Mouse (Mus musculus) lung, postnatal 0 days (tissue): ENCODE results near the gene Enox1. TPM values are rescaled to one million over a fixed set of nuclear protein-coding genes. Genes with fewer than 3 reads are reported as not detected.
A peak's percentile ranks its signal among the peaks of the same experiment; 100 is the strongest.

Experiments used
- ATAC-seq: fragments of 200-750 bp; cut with Nextera tagmentation; 2 replicates; pipeline ENCODE4 v1.8.0; 2017; ENCODE audit warnings: moderate library complexity
- DNase-seq: peaks from one replicate; pipeline ENCODE4 v3.0.0-alpha.2; 2016; ENCODE audit warnings: low spot score
- H3K27ac ChIP-seq: fragments of 300-500 bp; sonication (generic); 2 replicates; pipeline ENCODE4 v1.5.1; 2014; ENCODE audit warnings: antibody characterized with exemption, mild to moderate bottlenecking, low read length, mixed read lengths
- H3K27me3 ChIP-seq: fragments of 300-500 bp; sonication (generic); replicated peaks from 2 replicates; pipeline ENCODE4 v1.6.1; 2014; ENCODE audit warnings: low read length, mixed read lengths; ENCODE audit not compliant: insufficient read depth
- H3K36me3 ChIP-seq: fragments of 300-500 bp; sonication (generic); 2 replicates; pipeline ENCODE4 v1.6.1; 2014; ENCODE audit warnings: low read length, mixed read lengths; ENCODE audit not compliant: insufficient read depth
- H3K4me1 ChIP-seq: fragments of 300-500 bp; sonication (generic); 2 replicates; pipeline ENCODE4 v1.6.1; 2014; ENCODE audit warnings: antibody characterized with exemption, low read depth, low read length, mixed read lengths; ENCODE audit not compliant: insufficient read depth
- H3K4me2 ChIP-seq: fragments of 300-500 bp; sonication (generic); replicated peaks from 2 replicates; pipeline ENCODE4 v1.6.1; 2014; ENCODE audit warnings: low read depth, mild to moderate bottlenecking, low read length, moderate library complexity, mixed read lengths
- H3K4me3 ChIP-seq: fragments of 300-500 bp; sonication (generic); 2 replicates; pipeline ENCODE4 v1.5.1; 2014; ENCODE audit warnings: low read depth, low read length
- H3K9ac ChIP-seq: fragments of 300-500 bp; sonication (generic); replicated peaks from 2 replicates; pipeline ENCODE4 v1.6.1; 2014; ENCODE audit warnings: low read depth, mild to moderate bottlenecking
- H3K9me3 ChIP-seq: fragments of 300-500 bp; sonication (generic); 2 replicates; pipeline ENCODE4 v1.6.1; 2016; ENCODE audit warnings: low read length, mixed read lengths
- CTCF ChIP-seq: IDR thresholded peaks from 2 replicates; pipeline ENCODE4 v1.5.1; 2016; ENCODE audit warnings: antibody characterized with exemption, mild to moderate bottlenecking
- EP300 ChIP-seq: IDR thresholded peaks from 2 replicates; pipeline ENCODE4 v1.6.1; 2016; ENCODE audit warnings: antibody characterized with exemption, mild to moderate bottlenecking, control low read depth
- WGBS: fragments of 180-500 bp; shearing (Covaris S2); extraction: QIAGEN DNeasy Blood & Tissue Kit; methylation state at CpG from one replicate; pipeline ENCODE4 v1.1.7; 2014; 5-methylcytosine and 5-hydroxymethylcytosine counted together
- polyA plus RNA-seq: library from polyadenylated mRNA; unstranded; fragments of >200 nt; fragmentation: Nextera tagmentation; extraction: Ambion mirVana; gene quantifications from 2 replicates; pipeline ENCODE4 v1.2.1, GENCODE M21; 2015

Enox1 gene
- polyA plus RNA-seq, 1 experiment from 2014 or later: 1.5 TPM

DNA sequence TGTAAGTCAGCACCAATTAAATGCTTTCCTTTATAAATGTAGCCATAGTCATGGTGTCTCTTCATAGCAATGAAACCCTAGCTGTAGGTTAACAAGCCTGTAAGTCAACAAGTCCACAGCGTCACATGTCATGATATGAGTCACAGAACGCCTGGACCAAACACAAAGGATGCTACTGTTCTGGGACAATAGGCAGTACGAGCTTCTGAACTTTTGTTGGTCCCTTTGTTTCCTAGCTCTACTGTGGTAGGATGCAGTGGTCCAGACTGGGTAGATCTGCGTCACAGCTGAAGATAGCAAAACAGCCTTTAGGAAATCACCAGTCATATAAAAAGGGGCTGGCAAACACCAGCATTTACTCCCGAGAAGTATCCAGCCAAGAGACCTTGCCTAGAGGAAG is 135.2 kb downstream of the Enox1 start:
- Histone ChIP-seq H3K4me1 (no peaks in the 10 kb centered on the region), H3K4me3 (no peak overlapping the region), H3K9me3 (no peaks in the 10 kb centered on the region), H3K4me2 (no peak overlapping the region), H3K27ac (no peak overlapping the region), H3K27me3 (no peaks in the 10 kb centered on the region), H3K36me3 (no peaks in the 10 kb centered on the region), H3K9ac (no peak overlapping the region)
- 89% methylated on average over 5 of the region's 5 CpGs for WGBS
- no peak for TF ChIP-seq CTCF
- TF ChIP-seq EP300: no peak
- no peak for ATAC-seq
- no peak for DNase-seq

GRCm38 (mm10) chr14:77297039-77297438 is 140.5 kb downstream of the Enox1 start:
- Histone ChIP-seq H3K4me1 (no peaks in the 10 kb centered on the region), H3K27ac (no peak overlapping the region), H3K4me3 (no peak overlapping the region), H3K9me3 (no peaks in the 10 kb centered on the region), H3K4me2 (no peak overlapping the region), H3K36me3 (no peaks in the 10 kb centered on the region), H3K27me3 (no peaks in the 10 kb centered on the region), H3K9ac (no peak overlapping the region)
- 69% methylated on average over 4 of the region's 4 CpGs for WGBS
- no peak for DNase-seq
- TF ChIP-seq EP300: no peak
- no peak; the same call in 1 of the 2 replicates for TF ChIP-seq CTCF
- ATAC-seq: no peak

GRCm38 (mm10) chr14:77298327-77298726 is 141.8 kb downstream of the Enox1 start:
- DNase-seq: no peak
- Histone ChIP-seq H3K27ac (no peak overlapping the region), H3K4me2 (no peak overlapping the region), H3K9ac (no peak overlapping the region), H3K4me3 (no peak overlapping the region), H3K9me3 (no peaks in the 10 kb centered on the region), H3K27me3 (no peaks in the 10 kb centered on the region), H3K4me1 (no peaks in the 10 kb centered on the region), H3K36me3 (no peaks in the 10 kb centered on the region)
- 91% methylated on average over 3 of the region's 3 CpGs for WGBS
- TF ChIP-seq CTCF (no peak), EP300 (no peak)
- no peak for ATAC-seq

- Histone ChIP-seq H3K4me2 (no peak overlapping the region), H3K4me3 (no peak overlapping the region), H3K9me3 (no peaks in the 10 kb centered on the region), H3K27me3 (no peaks in the 10 kb centered on the region), H3K4me1 (no peaks in the 10 kb centered on the region), H3K9ac (no peak overlapping the region), H3K36me3 (no peaks in the 10 kb centered on the region), H3K27ac (no peak overlapping the region)
- ATAC-seq: no peak
- TF ChIP-seq EP300 (no peak), CTCF (no peak)
- 50% methylated on average over 3 of the region's 3 CpGs for WGBS
- DNase-seq: no peak
Measured at GRCm38 (mm10) chr14:77309571-77309970, 153.0 kb downstream of the Enox1 start.

DNA sequence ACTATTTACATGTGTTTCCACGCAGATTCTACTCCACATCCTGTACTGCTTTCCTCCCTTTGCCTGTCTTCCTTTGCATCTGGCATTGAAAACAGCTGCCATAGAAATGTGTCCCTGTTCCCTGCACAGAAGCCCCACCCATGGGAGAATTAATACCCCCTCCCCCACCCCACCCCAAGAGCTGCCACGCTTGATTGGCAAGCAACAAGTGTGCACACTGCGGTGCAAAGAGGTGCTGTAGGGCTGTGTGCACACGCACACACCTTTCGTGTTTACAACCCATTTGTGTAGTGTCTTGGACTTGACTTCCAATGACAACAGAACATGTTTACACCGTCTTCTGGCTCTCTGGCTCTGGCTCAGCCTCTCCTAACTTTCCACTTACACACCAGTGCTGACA is 154.9 kb downstream of the Enox1 start:
- H3K4me2 ChIP-seq: 0 out of 2 replicates have a peak overlapping the region, but pooled peaks have one; percentile 17
- H3K9me3 ChIP-seq: no peaks in the 10 kb centered on the region
- H3K4me3 ChIP-seq: no peak overlapping the region
- H3K36me3 ChIP-seq: no peaks in the 10 kb centered on the region
- H3K27me3 ChIP-seq: no peaks in the 10 kb centered on the region
- TF ChIP-seq CTCF (no peak), EP300 (no peak)
- WGBS: 59% methylated on average over 6 of the region's 6 CpGs
- no peak overlapping the region for H3K27ac ChIP-seq
- no peaks in the 10 kb centered on the region for H3K4me1 ChIP-seq
- no peak overlapping the region for H3K9ac ChIP-seq
- ATAC-seq: no peak
- DNase-seq: no peak

GRCm38 (mm10) chr14:77319396-77319795 is 162.8 kb downstream of the Enox1 start:
- H3K27me3 ChIP-seq: no peaks in the 10 kb centered on the region
- no peak overlapping the region for H3K27ac ChIP-seq
- H3K36me3 ChIP-seq: no peaks in the 10 kb centered on the region
- ATAC-seq (no peak), DNase-seq (peak; percentile 41)
- no peak overlapping the region for H3K4me2 ChIP-seq
- H3K9ac ChIP-seq: no peak overlapping the region
- H3K9me3 ChIP-seq: no peaks in the 10 kb centered on the region
- H3K4me3 ChIP-seq: no peak overlapping the region
- WGBS: 79% methylated on average over 7 of the region's 7 CpGs
- no peaks in the 10 kb centered on the region for H3K4me1 ChIP-seq
- TF ChIP-seq CTCF (no peak), EP300 (no peak)

- DNase-seq (no peak), ATAC-seq (no peak)
- H3K36me3 ChIP-seq: no peaks in the 10 kb centered on the region
- no peak overlapping the region for H3K4me3 ChIP-seq
- H3K9me3 ChIP-seq: no peaks in the 10 kb centered on the region
- 85% methylated on average over 2 of the region's 2 CpGs for WGBS
- no peak overlapping the region for H3K27ac ChIP-seq
- TF ChIP-seq CTCF (no peak), EP300 (no peak)
- H3K4me1 ChIP-seq: no peaks in the 10 kb centered on the region
- no peak overlapping the region for H3K9ac ChIP-seq
- H3K27me3 ChIP-seq: no peaks in the 10 kb centered on the region
- no peak overlapping the region for H3K4me2 ChIP-seq
Measured at GRCm38 (mm10) chr14:77324348-77324747, 167.8 kb downstream of the Enox1 start.
